Mouse (Mus musculus) bone marrow, adult 2 months (tissue): ENCODE measurements at regions not wholly inside any gene's neighbourhood (a gene's known extent, or its start where the extent isn't known, plus 50 kb on each side); places are given as distances from the start of the nearest gene placed in this dataset.

Source experiments
- H3K27ac ChIP-seq: fragments of 200-500 bp; 2 replicates; pipeline ENCODE4 v1.5.1; 2012; ENCODE audit warnings: low read depth, mild to moderate bottlenecking, control low read depth, inconsistent platforms, low read length; ENCODE audit not compliant: control insufficient read depth, poor library complexity, insufficient read depth
- H3K4me1 ChIP-seq: fragments of 200-500 bp; 2 replicates; pipeline ENCODE4 v1.6.1; 2011; ENCODE audit warnings: low read length; ENCODE audit not compliant: control insufficient read depth, insufficient read depth
- H3K4me3 ChIP-seq: fragments of 200-500 bp; replicated peaks from 2 replicates; pipeline ENCODE3; 2011; ENCODE audit warnings: mild to moderate bottlenecking, low read depth, low read length, control low read depth; ENCODE audit not compliant: control insufficient read depth
- CTCF ChIP-seq: fragments of 200-500 bp; IDR thresholded peaks from 2 replicates; pipeline ENCODE4 v1.5.1; 2011; ENCODE audit warnings: low read length, control low read depth; ENCODE audit not compliant: control insufficient read depth, insufficient read depth
- POLR2A ChIP-seq: fragments of 200-500 bp; IDR thresholded peaks from 2 replicates; pipeline ENCODE4 v1.6.1; 2011; ENCODE audit warnings: low read depth, mild to moderate bottlenecking, control low read depth, low read length, borderline replicate concordance; ENCODE audit not compliant: control insufficient read depth
- WGBS: fragments of 180-500 bp; shearing (Covaris S2); methylation state at CpG from one replicate; pipeline ENCODE4 v1.1.7; 2018; 5-methylcytosine and 5-hydroxymethylcytosine counted together

DNA sequence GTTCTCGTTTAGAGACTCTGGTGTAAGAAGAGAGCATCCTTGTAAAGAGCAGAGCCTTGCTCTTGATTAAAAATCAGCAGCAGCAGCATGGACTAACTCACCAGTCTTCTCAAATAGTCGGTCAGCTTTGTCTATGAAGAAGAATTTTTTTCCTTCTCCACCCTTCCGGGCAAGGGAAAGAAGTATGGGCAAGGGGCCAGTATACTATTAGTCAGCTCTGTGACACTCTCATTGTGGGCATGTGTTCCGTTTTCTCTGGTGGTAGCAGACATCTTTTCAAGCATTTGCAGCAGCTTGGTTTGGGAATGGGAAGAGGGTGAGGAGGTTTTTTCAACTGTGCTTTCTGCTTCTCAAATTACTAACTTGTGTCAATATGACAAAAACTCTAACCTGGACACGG, 94.3 kb upstream of the Rgs1 start:
- WGBS = 18% methylated on average over 5 of the region's 5 CpGs
- no peaks in the 10 kb centered on the region for H3K4me1 ChIP-seq
- H3K4me3 ChIP-seq = no peak overlapping the region
- no peak overlapping the region for H3K27ac ChIP-seq
- no peak for TF ChIP-seq POLR2A
- TF ChIP-seq CTCF = no peak

DNA sequence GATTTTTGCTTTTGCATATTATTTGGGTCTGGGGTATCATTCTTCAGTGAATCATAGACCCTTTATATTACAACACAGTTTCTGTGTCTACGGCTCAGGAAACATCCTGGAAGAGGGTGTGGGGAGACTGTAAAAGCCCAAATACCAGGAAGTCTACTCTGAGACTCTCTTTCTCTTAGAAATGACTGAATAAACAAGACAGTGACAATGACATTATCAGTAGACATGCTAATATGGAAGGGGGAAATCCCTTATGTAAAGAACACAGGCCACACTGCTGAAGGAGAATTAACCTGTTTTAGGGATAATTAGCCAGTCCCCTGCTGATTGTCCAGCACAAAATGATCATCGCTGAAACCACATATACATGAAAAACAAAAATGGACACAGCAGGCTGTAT, 88.5 kb upstream of the Rgs1 start:
- TF ChIP-seq POLR2A = no peak
- no peak for TF ChIP-seq CTCF

DNA sequence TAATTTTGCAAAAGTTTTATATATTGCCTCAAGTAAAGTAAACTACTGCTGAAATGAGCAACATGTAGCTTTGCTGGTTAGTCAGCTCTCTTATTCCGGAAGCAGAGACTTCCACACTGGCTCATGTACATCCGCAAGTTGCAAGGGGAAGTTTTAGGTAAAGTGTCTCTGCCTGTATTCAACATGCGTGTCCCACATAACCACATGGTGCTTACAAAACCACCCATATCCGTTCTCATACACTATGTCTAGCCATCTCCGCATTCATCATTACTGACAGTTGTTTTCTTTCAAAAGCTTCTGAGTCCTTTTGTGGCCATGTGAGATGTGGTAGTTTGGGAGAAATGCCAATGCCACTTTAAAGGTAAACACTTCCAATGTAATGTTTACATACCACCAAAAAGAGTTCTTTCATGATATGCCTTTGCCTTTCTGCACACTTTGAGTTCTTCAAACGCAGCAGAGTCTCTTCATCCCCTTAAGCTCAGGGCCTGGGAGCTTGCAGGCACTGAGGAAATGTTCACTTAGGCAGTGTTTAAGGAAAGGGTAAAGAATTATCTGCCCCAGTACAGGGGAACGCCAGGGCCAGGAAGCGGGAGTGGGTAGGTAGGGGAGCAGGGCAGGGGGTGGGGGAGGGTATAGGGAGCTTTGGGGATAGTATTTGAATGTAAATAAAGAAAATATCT, 81.5 kb upstream of the Rgs1 start:
- H3K27ac ChIP-seq = no peak overlapping the region
- no peak for TF ChIP-seq POLR2A
- TF ChIP-seq CTCF = no peak
- no peak overlapping the region for H3K4me3 ChIP-seq
- 6% methylated on average over 8 of the region's 8 CpGs for WGBS
- H3K4me1 ChIP-seq = peaks cover 3% of the 10 kb centered on the region

More for the DNA sequence above, 88.5 kb upstream of the Rgs1 start:
- 73% methylated on average over 2 of the region's 2 CpGs for WGBS
- Histone ChIP-seq H3K4me1 (no peaks in the 10 kb centered on the region; the same call in 1 of the 2 replicates), H3K27ac (no peak overlapping the region), H3K4me3 (no peak overlapping the region)

DNA sequence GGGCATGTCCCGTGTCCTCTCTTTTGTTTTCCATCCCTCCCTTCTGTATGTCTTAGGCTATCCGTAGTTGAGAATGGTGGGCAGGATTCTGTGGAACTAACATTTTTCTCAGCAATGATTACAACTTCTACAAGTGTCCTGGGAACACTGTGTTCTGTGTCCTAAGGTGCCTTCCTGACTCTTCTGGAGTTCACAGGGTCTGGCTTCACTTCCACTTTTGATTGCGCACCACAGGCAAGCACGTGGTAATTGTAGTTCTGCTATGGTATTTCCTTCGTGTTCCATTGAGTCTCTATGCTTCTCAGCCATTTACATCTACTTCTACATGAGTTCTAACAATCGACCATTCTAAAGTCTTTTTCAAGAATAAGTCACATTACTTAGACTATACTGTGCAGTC, 70.4 kb upstream of the Rgs1 start:
- Histone ChIP-seq H3K4me1 (no peaks in the 10 kb centered on the region; the same call in 1 of the 2 replicates), H3K4me3 (no peak overlapping the region), H3K27ac (no peak overlapping the region)
- TF ChIP-seq POLR2A (no peak), CTCF (no peak)
- WGBS = 38% methylated on average over 6 of the region's 6 CpGs

DNA sequence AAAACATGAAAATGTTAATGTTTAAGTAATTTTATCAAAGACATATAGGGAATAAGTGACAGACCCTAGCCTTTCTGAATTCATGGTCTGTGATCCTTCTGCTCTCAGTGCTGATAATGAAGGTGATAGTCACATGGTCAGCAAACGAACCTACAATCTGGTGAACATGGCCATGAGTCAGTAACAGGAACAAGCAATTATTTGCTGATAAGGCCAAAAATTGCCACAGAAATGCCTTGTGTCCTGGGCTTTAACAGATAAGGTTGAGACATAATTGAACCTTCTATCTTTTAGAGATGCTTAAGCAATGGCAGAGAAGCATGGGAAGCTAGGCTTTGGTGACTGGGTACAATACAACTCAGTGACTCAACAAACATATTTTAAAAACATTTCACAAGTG, 69.2 kb upstream of the Rgs1 start:
- no peaks in the 10 kb centered on the region; the same call in 1 of the 2 replicates for H3K4me1 ChIP-seq
- H3K27ac ChIP-seq = no peak overlapping the region
- 14% methylated on average over 1 of the region's 1 CpGs for whole genome bisulfite sequencing
- H3K4me3 ChIP-seq = no peak overlapping the region
- TF ChIP-seq POLR2A (no peak), CTCF (no peak)

DNA sequence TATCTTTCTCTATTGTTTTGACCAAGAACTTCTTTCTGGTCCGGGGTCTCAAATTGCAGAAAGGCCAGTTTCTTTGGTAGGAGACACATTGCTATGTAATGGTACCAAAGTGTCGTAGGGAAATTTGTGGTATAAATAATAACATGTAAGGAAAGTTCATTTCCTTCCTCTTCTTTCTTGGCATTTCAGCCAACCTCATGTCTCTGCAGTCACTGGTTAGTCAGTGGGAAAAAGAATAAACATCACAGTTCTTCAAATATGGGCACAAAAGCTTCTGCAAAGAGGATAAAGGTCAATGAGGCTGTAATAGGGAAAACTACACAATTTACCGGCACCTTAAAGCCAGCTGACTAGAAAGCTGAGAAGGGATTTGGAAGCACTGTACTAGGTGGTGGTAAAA, 68.5 kb upstream of the Rgs1 start:
- Histone ChIP-seq H3K4me1 (no peaks in the 10 kb centered on the region; the same call in 1 of the 2 replicates), H3K27ac (no peak overlapping the region), H3K4me3 (no peak overlapping the region)
- TF ChIP-seq CTCF (no peak), POLR2A (no peak)
- 14% methylated on average over 3 of the region's 3 CpGs for WGBS

DNA sequence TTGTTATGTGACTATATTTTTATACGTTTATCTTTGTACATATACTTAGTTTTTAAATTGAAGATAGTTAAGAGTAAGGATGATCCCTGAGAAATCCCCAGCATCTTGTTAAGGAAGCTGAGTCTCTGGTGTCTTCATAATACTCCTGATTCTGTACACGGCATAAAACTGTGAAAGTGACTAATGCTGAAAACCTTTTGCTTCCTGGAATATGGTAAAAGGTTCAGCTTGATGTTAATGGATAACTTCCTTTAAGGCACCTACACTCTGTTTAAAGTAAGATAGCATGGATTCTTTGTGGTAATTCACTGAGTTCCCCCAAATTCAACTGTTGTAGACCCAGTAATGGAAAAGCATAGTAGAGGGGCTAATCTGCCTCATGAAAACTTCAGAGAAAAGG, 67.2 kb upstream of the Rgs1 start:
- TF ChIP-seq CTCF (no peak), POLR2A (no peak)
- Histone ChIP-seq H3K27ac (no peak overlapping the region), H3K4me1 (no peaks in the 10 kb centered on the region; the same call in 1 of the 2 replicates), H3K4me3 (no peak overlapping the region)
- WGBS = 84% methylated on average over 2 of the region's 2 CpGs

DNA sequence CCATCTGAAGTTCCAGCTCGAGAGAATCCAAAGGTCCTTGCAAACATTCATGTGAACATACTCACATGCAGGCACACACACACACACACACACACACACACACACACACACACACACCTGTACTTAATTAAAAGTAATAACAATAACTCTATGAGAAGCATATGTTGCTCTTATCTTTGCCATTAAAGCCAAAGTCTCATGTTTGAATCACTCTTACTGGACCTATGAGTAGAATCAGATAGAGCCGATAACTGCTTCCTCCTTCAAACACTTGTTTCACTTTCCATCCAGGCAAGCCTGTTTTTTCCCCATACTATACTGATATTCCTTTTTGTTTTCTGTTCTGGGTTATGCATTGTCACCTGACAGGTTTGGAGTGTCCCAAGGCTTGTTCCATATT, 65.3 kb upstream of the Rgs1 start:
- no peak for TF ChIP-seq POLR2A
- 32% methylated on average over 2 of the region's 2 CpGs for WGBS
- H3K4me1 ChIP-seq = no peaks in the 10 kb centered on the region; the same call in 1 of the 2 replicates
- H3K4me3 ChIP-seq = no peak overlapping the region
- no peak overlapping the region for H3K27ac ChIP-seq

DNA sequence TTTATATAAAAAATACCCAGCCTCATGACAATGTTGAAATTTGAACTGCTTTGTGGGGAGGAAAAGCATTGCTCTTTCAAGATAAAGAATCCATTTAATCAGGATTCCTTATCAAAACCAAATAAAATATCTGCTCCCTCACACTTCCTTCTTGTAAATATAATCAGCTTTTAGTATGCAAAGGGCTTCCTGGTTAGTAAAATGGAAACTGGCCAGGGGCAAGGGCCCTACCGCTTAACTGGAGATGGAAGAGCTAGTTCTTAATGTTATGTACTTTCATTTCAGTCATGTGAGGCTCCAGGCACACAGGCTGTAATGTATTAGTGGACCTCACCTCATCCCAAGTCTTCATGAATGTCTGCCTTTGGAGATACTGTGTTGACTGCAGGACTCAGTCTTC, 64.3 kb upstream of the Rgs1 start:
- H3K27ac ChIP-seq = no peak overlapping the region
- TF ChIP-seq CTCF (no peak), POLR2A (no peak)
- H3K4me1 ChIP-seq = no peaks in the 10 kb centered on the region; the same call in 1 of the 2 replicates
- H3K4me3 ChIP-seq = no peak overlapping the region
- 23% methylated on average over 1 of the region's 1 CpGs for WGBS
